Mouse (Mus musculus) CH12.LX (cell line): Measurements from ENCODE around the gene Cap1.

Experiments
- CHD2 ChIP-seq: IDR thresholded peaks from 2 replicates; pipeline ENCODE4 v1.6.1; 2011; ENCODE audit warnings: low read length, improper control_type of control experiment
- CTCF ChIP-seq, 2 experiments: IDR thresholded peaks in 1 of 2; conservative IDR thresholded peaks in 1 of 2; 2 replicates each; pipeline ENCODE4 v1.5.1; 2011 to 2012; ENCODE audit warnings: low read depth in 2 of 2, low read length in 2 of 2, improper control_type of control experiment in 1 of 2, inconsistent platforms in 1 of 2, mild to moderate bottlenecking in 1 of 2, moderate library complexity in 1 of 2
- GABPA ChIP-seq: IDR thresholded peaks from 2 replicates; pipeline ENCODE4 v1.6.1; 2012; ENCODE audit warnings: low read depth, low read length, improper control_type of control experiment, inconsistent platforms; ENCODE audit not compliant: insufficient replicate concordance
- KAT2A ChIP-seq: IDR thresholded peaks from 2 replicates; pipeline ENCODE4 v1.6.1; 2012; ENCODE audit warnings: low read length, improper control_type of control experiment, inconsistent platforms; ENCODE audit not compliant: insufficient replicate concordance
- MAFK ChIP-seq: IDR thresholded peaks from 2 replicates; pipeline ENCODE4 v1.6.1; 2011; ENCODE audit warnings: low read length, improper control_type of control experiment; ENCODE audit not compliant: insufficient replicate concordance
- MAX ChIP-seq: IDR thresholded peaks from 2 replicates; pipeline ENCODE4 v1.6.1; 2011; ENCODE audit warnings: low read length, improper control_type of control experiment
- MAZ ChIP-seq: IDR thresholded peaks from 2 replicates; pipeline ENCODE4 v1.6.1; 2012; ENCODE audit warnings: low read depth, mild to moderate bottlenecking, inconsistent platforms, low read length, improper control_type of control experiment, moderate library complexity
- MXI1 ChIP-seq: IDR thresholded peaks from 2 replicates; pipeline ENCODE4 v1.6.1; 2011; ENCODE audit warnings: mild to moderate bottlenecking, low read depth, low read length, improper control_type of control experiment
- MYC ChIP-seq: IDR thresholded peaks from 2 replicates; pipeline ENCODE4 v1.6.1; 2011; ENCODE audit warnings: low read depth, mild to moderate bottlenecking, improper control_type of control experiment, low read length
- POLR2A ChIP-seq: IDR thresholded peaks from 2 replicates; pipeline ENCODE4 v1.6.1; 2011; ENCODE audit warnings: low read depth, mild to moderate bottlenecking, improper control_type of control experiment, low read length
- POLR2AphosphoS2 ChIP-seq: IDR thresholded peaks from 2 replicates; pipeline ENCODE4 v1.6.1; 2011; ENCODE audit warnings: low read depth, low read length, improper control_type of control experiment
- SIN3A ChIP-seq: IDR thresholded peaks from 2 replicates; pipeline ENCODE4 v1.6.1; 2012; ENCODE audit warnings: low read length, improper control_type of control experiment, inconsistent platforms
- TCF12 ChIP-seq: IDR thresholded peaks from 2 replicates; pipeline ENCODE4 v1.6.1; 2014; ENCODE audit warnings: low read depth, mild to moderate bottlenecking, inconsistent platforms, low read length, improper control_type of control experiment

GRCm38 (mm10) chr4:122903709-122904108 is 17.9 kb upstream of the Cap1 start:
- no peak for TF ChIP-seq POLR2A
- TF ChIP-seq MXI1, result no peak
- TF ChIP-seq TCF12, result no peak
- TF ChIP-seq CHD2, result no peak
- TF ChIP-seq MAX, result no peak
- no peak for TF ChIP-seq POLR2AphosphoS2
- TF ChIP-seq SIN3A, result no peak
- no peak for TF ChIP-seq CTCF (conservative IDR thresholded peaks at IDR 0.05 in 1 of 2, IDR thresholded peaks at IDR 0.05 in 1 of 2; ENCODE audit: low read depth in 2 of 2, low read length in 2 of 2)
- TF ChIP-seq KAT2A, result no peak
- no peak for TF ChIP-seq MAZ
- TF ChIP-seq MAFK, result no peak
- no peak for TF ChIP-seq MYC
- no peak for TF ChIP-seq GABPA
